Mouse (Mus musculus) layer of hippocampus, adult 8-10 months (tissue): ENCODE results near the gene Snurf. TPM values are rescaled to one million over a fixed set of nuclear protein-coding genes. Genes with fewer than 3 reads are reported as not detected.
A peak's percentile ranks its signal among the peaks of the same experiment; 100 is the strongest.

Experiments
- DNase-seq, 2 experiments: peaks; one replicate each; pipeline ENCODE4 v3.0.0; 2022; ENCODE audit warnings: low spot score in 2 of 2
- total RNA-seq, 4 experiments: library from RNA; stranded (reverse); gene quantifications; 2 replicates each; pipeline ENCODE4 v1.2.4; 2022

Snurf gene
- 1,000 to 10,000 TPM; 1,853 to 2,184 (median 1,974) TPM for total RNA-seq

- peak; percentile 72 to 85 for DNase-seq
Measured at GRCm38 (mm10) chr7:60004606-60005330, at the start of gene Snurf, which contains the start of gene Gm38393. Snurf (minus strand) TSS chr7:60005049. Gm38393 (minus strand) TSS chr7:60005064.

- DNase-seq: peak; percentile 66 to 69
Measured at GRCm38 (mm10) chr7:60047481-60048201, 42.8 kb upstream of the Snurf start.

- DNase-seq: no peak
Measured at GRCm38 (mm10) chr7:60013186-60013585, 8.3 kb upstream of the Snurf start.

- DNase-seq: no peak
Measured at GRCm38 (mm10) chr7:60007727-60008360, 3.0 kb upstream of the Snurf start.

GRCm38 (mm10) chr7:60006262-60006661 lies 1.4 kb upstream of the Snurf start:
- DNase-seq: no peak

- DNase-seq: peak; percentile 23 to 32
Measured at GRCm38 (mm10) chr7:60003921-60004605, 786 bp downstream of the Snurf start.

GRCm38 (mm10) chr7:60003006-60003865 lies 1.6 kb downstream of the Snurf start:
- DNase-seq: peak; percentile 16 to 24

- DNase-seq: no peak
Measured at GRCm38 (mm10) chr7:59978646-59979045, 26.2 kb downstream of the Snurf start.

Other genes with a start within 250 kb of the Snurf start
- gene Gm38393, start within 50 bp of the Snurf start, total RNA-seq: 10 to 100 TPM; 60.6 to 74.7 (median 68.2) TPM
- gene Snrpn, start 135.2 kb upstream of the Snurf start, total RNA-seq: 100 to 1,000 TPM; 771 to 847 (median 807) TPM